Comparison of ENCODE assay signal across 31 mouse cellular contexts in the genomic region with DNA sequence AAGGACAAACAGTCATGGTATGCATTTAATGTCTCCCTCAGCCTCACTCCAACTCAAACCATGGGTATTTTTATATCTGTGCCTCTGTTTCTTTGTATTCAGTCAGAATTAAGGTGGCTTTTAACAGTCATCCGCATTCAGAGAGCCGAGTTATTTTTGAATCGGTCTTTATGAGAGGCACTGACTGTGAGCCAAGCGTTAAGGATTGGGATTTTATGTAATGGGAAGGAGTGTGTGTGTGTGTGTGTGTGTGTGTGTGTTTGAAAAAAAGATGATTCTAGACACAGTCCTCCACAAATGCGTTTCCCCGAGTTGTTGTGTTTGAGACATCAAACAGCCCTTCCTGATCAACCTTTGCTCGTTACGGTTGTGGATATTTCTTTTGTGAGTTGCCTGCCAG.
DNase-seq lines count a peak whose midpoint lies in the region; ATAC-seq lines count a peak whose summit lies in the region.
"Had no signal": no experiment of that assay in that cellular context is flagged by ENCODE, and none has a peak within 500 bp of the region (broad histone marks: within the 10 kb centered on the region; RNA-seq: fewer than 3 reads in every experiment).

No protein-coding gene starts in this region.

- no peak overlapping the region for H3K9ac ChIP-seq in forebrain, embryonic 16.5 days (replicated peaks; ENCODE audit: low read depth, low read length)
- no peak overlapping the region for H3K9ac ChIP-seq in hindbrain, embryonic 15.5 days
- no peak overlapping the region for H3K9ac ChIP-seq in hindbrain, embryonic 12.5 days
- H3K9ac ChIP-seq in limb, embryonic 13.5 days: no peak overlapping the region
- no peak overlapping the region for H3K9ac ChIP-seq in neural tube, embryonic 15.5 days (replicated peaks)
- no peak overlapping the region for H3K9ac ChIP-seq in intestine, embryonic 16.5 days (ENCODE audit: low read depth, low read length)
- H3K9ac ChIP-seq: embryonic facial prominence, embryonic 15.5 days; intestine, embryonic 15.5 days; limb, embryonic 12.5 days; liver, embryonic 12.5 days; liver, postnatal 0 days; midbrain, embryonic 12.5 days had no signal

- no peak overlapping the region for H3K4me3 ChIP-seq in forebrain, embryonic 16.5 days (replicated peaks; ENCODE audit: low read length)
- H3K4me3 ChIP-seq in forebrain, embryonic 10.5 days: no peak overlapping the region
- H3K4me3 ChIP-seq in hindbrain, embryonic 15.5 days: no peak overlapping the region
- H3K4me3 ChIP-seq in hindbrain, embryonic 12.5 days: no peak overlapping the region
- H3K4me3 ChIP-seq in limb, embryonic 13.5 days: no peak overlapping the region
- no peak overlapping the region for H3K4me3 ChIP-seq in limb, embryonic 10.5 days
- H3K4me3 ChIP-seq in neural tube, embryonic 15.5 days (replicated peaks): no peak overlapping the region
- H3K4me3 ChIP-seq in intestine, embryonic 16.5 days (ENCODE audit: low read length): no peak overlapping the region
- H3K4me3 ChIP-seq: embryonic facial prominence, embryonic 10.5 days; embryonic facial prominence, embryonic 15.5 days; intestine, embryonic 15.5 days; limb, embryonic 12.5 days; liver, embryonic 12.5 days; megakaryocyte, embryonic 14.5 days; midbrain, embryonic 12.5 days; myocyte had no signal

- peaks cover 35% of the 10 kb centered on the region for H3K4me1 ChIP-seq in forebrain, embryonic 16.5 days (replicated peaks; ENCODE audit: control insufficient read depth, insufficient read depth, low read length)
- peaks cover 14% of the 10 kb centered on the region for H3K4me1 ChIP-seq in forebrain, embryonic 10.5 days
- H3K4me1 ChIP-seq in hindbrain, embryonic 15.5 days (replicated peaks): peaks cover 67% of the 10 kb centered on the region
- H3K4me1 ChIP-seq in hindbrain, embryonic 12.5 days: peaks cover 45% of the 10 kb centered on the region
- H3K4me1 ChIP-seq in limb, embryonic 13.5 days: peaks cover 23% of the 10 kb centered on the region
- H3K4me1 ChIP-seq in limb, embryonic 10.5 days: peaks cover 21% of the 10 kb centered on the region
- peaks cover 67% of the 10 kb centered on the region for H3K4me1 ChIP-seq in neural tube, embryonic 15.5 days
- H3K4me1 ChIP-seq in intestine, embryonic 16.5 days (ENCODE audit: control insufficient read depth, insufficient read depth, low read length): peaks cover 7% of the 10 kb centered on the region; the same call in 1 of the 2 replicates
- H3K4me1 ChIP-seq: liver, embryonic 12.5 days; megakaryocyte, embryonic 14.5 days had no signal

- H3K27ac ChIP-seq in forebrain, embryonic 16.5 days (ENCODE audit: low read length): peak overlapping the region; percentile 34
- no peak overlapping the region for H3K27ac ChIP-seq in forebrain, embryonic 10.5 days
- 0 out of 2 replicates have a peak overlapping the region, but pooled peaks have one; percentile 9 for H3K27ac ChIP-seq in hindbrain, embryonic 15.5 days (replicated peaks)
- H3K27ac ChIP-seq in hindbrain, embryonic 12.5 days: no peak overlapping the region
- no peak overlapping the region; the same call in 1 of the 2 replicates for H3K27ac ChIP-seq in limb, embryonic 13.5 days
- no peak overlapping the region for H3K27ac ChIP-seq in limb, embryonic 10.5 days
- H3K27ac ChIP-seq in neural tube, embryonic 15.5 days (replicated peaks): 0 out of 2 replicates have a peak overlapping the region, but pooled peaks have one; percentile 20
- no peak overlapping the region for H3K27ac ChIP-seq in intestine, embryonic 16.5 days (ENCODE audit: low read length)
- H3K27ac ChIP-seq: embryonic facial prominence, embryonic 10.5 days; embryonic facial prominence, embryonic 15.5 days; hindbrain, postnatal 0 days; intestine, embryonic 15.5 days; limb, embryonic 12.5 days; liver, embryonic 12.5 days; midbrain, embryonic 12.5 days had no signal

- WGBS in forebrain, embryonic 16.5 days: 51% methylated on average over 8 of the region's 8 CpGs
- WGBS in forebrain, embryonic 10.5 days: 83% methylated on average over 8 of the region's 8 CpGs
- WGBS in hindbrain, embryonic 15.5 days: 72% methylated on average over 8 of the region's 8 CpGs
- 82% methylated on average over 8 of the region's 8 CpGs for WGBS in hindbrain, embryonic 12.5 days
- 50% methylated on average over 8 of the region's 8 CpGs for WGBS in limb, embryonic 13.5 days
- WGBS in limb, embryonic 10.5 days: 84% methylated on average over 8 of the region's 8 CpGs
- WGBS in neural tube, embryonic 15.5 days: 55% methylated on average over 8 of the region's 8 CpGs
- 74% methylated on average over 8 of the region's 8 CpGs for WGBS in intestine, embryonic 16.5 days

- ATAC-seq in forebrain, embryonic 16.5 days: no peak
- ATAC-seq in hindbrain, embryonic 15.5 days (ENCODE audit: low FRiP score, low read depth): no peak
- no peak for ATAC-seq in hindbrain, embryonic 12.5 days (ENCODE audit: low FRiP score)
- no peak for ATAC-seq in limb, embryonic 13.5 days (ENCODE audit: low FRiP score, low read depth)
- ATAC-seq in neural tube, embryonic 15.5 days (ENCODE audit: low FRiP score): no peak
- no peak for ATAC-seq in intestine, embryonic 16.5 days
- ATAC-seq: hindbrain, postnatal 0 days; liver, embryonic 12.5 days; liver, postnatal 0 days; Patski had no signal

- no peak overlapping the region for H3K4me2 ChIP-seq in forebrain, embryonic 16.5 days (ENCODE audit: low read length)
- H3K4me2 ChIP-seq in hindbrain, embryonic 15.5 days: no peak overlapping the region
- no peak overlapping the region for H3K4me2 ChIP-seq in hindbrain, embryonic 12.5 days (replicated peaks)
- H3K4me2 ChIP-seq in limb, embryonic 13.5 days (replicated peaks): 0 out of 2 replicates have a peak overlapping the region, but pooled peaks have one; percentile 4
- H3K4me2 ChIP-seq in neural tube, embryonic 15.5 days: no peak overlapping the region
- H3K4me2 ChIP-seq in intestine, embryonic 16.5 days (ENCODE audit: low read depth, low read length): no peak overlapping the region
- H3K4me2 ChIP-seq: embryonic facial prominence, embryonic 15.5 days; heart, embryonic 11.5 days; intestine, embryonic 15.5 days; limb, embryonic 12.5 days; liver, embryonic 12.5 days; midbrain, embryonic 12.5 days had no signal

- no peaks in the 10 kb centered on the region for H3K36me3 ChIP-seq in forebrain, embryonic 16.5 days (ENCODE audit: control insufficient read depth, insufficient read depth)
- no peaks in the 10 kb centered on the region for H3K36me3 ChIP-seq in forebrain, embryonic 10.5 days (replicated peaks)
- no peaks in the 10 kb centered on the region for H3K36me3 ChIP-seq in hindbrain, embryonic 15.5 days
- H3K36me3 ChIP-seq in hindbrain, embryonic 12.5 days: no peaks in the 10 kb centered on the region
- no peaks in the 10 kb centered on the region for H3K36me3 ChIP-seq in limb, embryonic 13.5 days
- no peaks in the 10 kb centered on the region for H3K36me3 ChIP-seq in limb, embryonic 10.5 days
- no peaks in the 10 kb centered on the region for H3K36me3 ChIP-seq in neural tube, embryonic 15.5 days
- no peaks in the 10 kb centered on the region for H3K36me3 ChIP-seq in intestine, embryonic 16.5 days (ENCODE audit: control insufficient read depth, insufficient read depth, low read length)
- H3K36me3 ChIP-seq: embryonic facial prominence, embryonic 10.5 days; embryonic facial prominence, embryonic 15.5 days; G1E; intestine, embryonic 15.5 days; limb, embryonic 12.5 days; liver, embryonic 12.5 days; midbrain, embryonic 12.5 days had no signal

- DNase-seq in forebrain, embryonic 10.5 days (ENCODE audit: extremely low spot score, low spot score): no peak
- DNase-seq in limb, embryonic 10.5 days (ENCODE audit: low spot score): no peak
- DNase-seq: adrenal gland, postnatal 10 days; cerebellum, adult 11-12 months; cerebellum, adult 9-11 months; gastrocnemius, postnatal 25 days; heart, postnatal 4 days; kidney, adult 9 months; kidney, postnatal 14 days; liver, postnatal 0 days; lung, postnatal 4 days; thymus, adult 2 months; thymus, postnatal 36 days had no signal

- H3K9me3 ChIP-seq in forebrain, embryonic 16.5 days (ENCODE audit: control insufficient read depth, low read length): no peaks in the 10 kb centered on the region
- H3K9me3 ChIP-seq in forebrain, embryonic 10.5 days: no peaks in the 10 kb centered on the region
- no peaks in the 10 kb centered on the region for H3K9me3 ChIP-seq in hindbrain, embryonic 15.5 days
- no peaks in the 10 kb centered on the region for H3K9me3 ChIP-seq in hindbrain, embryonic 12.5 days (replicated peaks)
- no peaks in the 10 kb centered on the region for H3K9me3 ChIP-seq in limb, embryonic 13.5 days
- H3K9me3 ChIP-seq in limb, embryonic 10.5 days (replicated peaks): no peaks in the 10 kb centered on the region
- H3K9me3 ChIP-seq in neural tube, embryonic 15.5 days (replicated peaks): no peaks in the 10 kb centered on the region
- no peaks in the 10 kb centered on the region for H3K9me3 ChIP-seq in intestine, embryonic 16.5 days (ENCODE audit: control insufficient read depth, low read length)
- H3K9me3 ChIP-seq: embryonic facial prominence, embryonic 10.5 days; embryonic facial prominence, embryonic 15.5 days; intestine, embryonic 15.5 days; limb, embryonic 12.5 days; liver, embryonic 12.5 days; midbrain, embryonic 12.5 days had no signal

- no peaks in the 10 kb centered on the region for H3K27me3 ChIP-seq in forebrain, embryonic 16.5 days (replicated peaks; ENCODE audit: control insufficient read depth, insufficient read depth, low read length)
- no peaks in the 10 kb centered on the region for H3K27me3 ChIP-seq in forebrain, embryonic 10.5 days (ENCODE audit: poor library complexity, severe bottlenecking)
- no peaks in the 10 kb centered on the region for H3K27me3 ChIP-seq in hindbrain, embryonic 15.5 days
- no peaks in the 10 kb centered on the region for H3K27me3 ChIP-seq in hindbrain, embryonic 12.5 days
- H3K27me3 ChIP-seq in limb, embryonic 13.5 days: no peaks in the 10 kb centered on the region
- H3K27me3 ChIP-seq in limb, embryonic 10.5 days (ENCODE audit: low read depth, poor library complexity, severe bottlenecking): no peaks in the 10 kb centered on the region
- no peaks in the 10 kb centered on the region for H3K27me3 ChIP-seq in neural tube, embryonic 15.5 days (replicated peaks)
- no peaks in the 10 kb centered on the region for H3K27me3 ChIP-seq in intestine, embryonic 16.5 days (replicated peaks; ENCODE audit: control insufficient read depth, insufficient read depth, low read length)
- H3K27me3 ChIP-seq: embryonic facial prominence, embryonic 15.5 days; intestine, embryonic 15.5 days; limb, embryonic 12.5 days; liver, embryonic 12.5 days; megakaryocyte, embryonic 14.5 days; midbrain, embryonic 12.5 days; Patski had no signal

Comparison
In these comparisons a context has a peak if more than half of its experiments do, and no peak if none do; other contexts are left out.
1. H3K27ac ChIP-seq: peak in forebrain, embryonic 16.5 days (single experiment), hindbrain, embryonic 15.5 days (single experiment) and neural tube, embryonic 15.5 days (single experiment); none in forebrain, embryonic 10.5 days (single experiment), hindbrain, embryonic 12.5 days (single experiment), limb, embryonic 13.5 days (single experiment), limb, embryonic 10.5 days (single experiment) and intestine, embryonic 16.5 days (single experiment).